ENCODE assay signal across 15 mouse cellular contexts in genomic region chr2:158131197-158131835, GRCm38 (mm10). TPM values are rescaled to one million over a fixed set of nuclear protein-coding genes. Genes with fewer than 3 reads are reported as not detected.
DNase-seq lines count a peak whose midpoint lies in the region; ATAC-seq and TF ChIP-seq lines count a peak whose summit lies in the region.
"Had no signal": no experiment of that assay in that cellular context is flagged by ENCODE, and none has a peak within 500 bp of the region (broad histone marks: within the 10 kb centered on the region; RNA-seq: fewer than 3 reads in every experiment).

No protein-coding gene starts in this region.

- no peaks in the 10 kb centered on the region for H3K27me3 ChIP-seq in cerebellum, adult 2 months (ENCODE audit: control insufficient read depth, insufficient read depth, low read length)
- no peaks in the 10 kb centered on the region for H3K27me3 ChIP-seq in heart, embryonic 12.5 days (replicated peaks)
- no peaks in the 10 kb centered on the region for H3K27me3 ChIP-seq in midbrain, embryonic 10.5 days (ENCODE audit: low read depth, poor library complexity, severe bottlenecking)
- H3K27me3 ChIP-seq in midbrain, embryonic 11.5 days (ENCODE audit: control insufficient read depth, insufficient read depth, low read length), result no peaks in the 10 kb centered on the region
- H3K27me3 ChIP-seq: limb, embryonic 15.5 days had no signal

- ATAC-seq in cerebellum, adult (ENCODE audit: insufficient number of reproducible peaks, low FRiP score, low TSS enrichment), result no peak
- ATAC-seq in heart, embryonic 12.5 days (ENCODE audit: insufficient number of reproducible peaks, low FRiP score), result no peak
- ATAC-seq in midbrain, embryonic 11.5 days (ENCODE audit: low FRiP score), result no peak
- ATAC-seq: forebrain, embryonic 14.5 days; midbrain, embryonic 16.5 days had no signal

- H3K36me3 ChIP-seq in heart, embryonic 12.5 days, result peaks cover 96% of the 10 kb centered on the region
- no peaks in the 10 kb centered on the region for H3K36me3 ChIP-seq in midbrain, embryonic 10.5 days
- H3K36me3 ChIP-seq in midbrain, embryonic 11.5 days (ENCODE audit: control insufficient read depth, insufficient read depth, low read length), result no peaks in the 10 kb centered on the region
- H3K36me3 ChIP-seq: embryonic facial prominence, embryonic 10.5 days; limb, embryonic 15.5 days had no signal

- peaks cover 21% of the 10 kb centered on the region for H3K4me1 ChIP-seq in cerebellum, adult 2 months (ENCODE audit: control insufficient read depth, insufficient read depth, low read length)
- peaks cover 71% of the 10 kb centered on the region for H3K4me1 ChIP-seq in heart, embryonic 12.5 days (replicated peaks)
- peaks cover 41% of the 10 kb centered on the region for H3K4me1 ChIP-seq in midbrain, embryonic 10.5 days
- peaks cover 7% of the 10 kb centered on the region for H3K4me1 ChIP-seq in midbrain, embryonic 11.5 days (ENCODE audit: control insufficient read depth, insufficient read depth, low read length)
- H3K4me1 ChIP-seq in lung, adult 2 months (ENCODE audit: control insufficient read depth, insufficient read depth, low read length), result peaks cover 14% of the 10 kb centered on the region

- no peak overlapping the region for H3K27ac ChIP-seq in cerebellum, adult 2 months (ENCODE audit: insufficient read depth, low read length)
- H3K27ac ChIP-seq in heart, embryonic 12.5 days (ENCODE audit: poor library complexity, severe bottlenecking), result peak overlapping the region; percentile 86
- H3K27ac ChIP-seq in midbrain, embryonic 10.5 days (replicated peaks), result peak overlapping the region; percentile 74
- H3K27ac ChIP-seq in midbrain, embryonic 11.5 days (ENCODE audit: low read depth, low read length), result no peak overlapping the region
- H3K27ac ChIP-seq: limb, embryonic 15.5 days had no signal

- DNase-seq in cerebellum, adult 2 months, result peak; percentile 29 to 53
- DNase-seq in heart, adult 8-10 months (ENCODE audit: low spot score), result no peak
- no peak for DNase-seq in midbrain, embryonic 10.5 days (ENCODE audit: low spot score)
- DNase-seq in midbrain, embryonic 11.5 days (ENCODE audit: low spot score, missing footprints), result no peak
- DNase-seq in lung, adult 2 months, result no peak
- DNase-seq: layer of hippocampus, adult 9-11 months; retina, postnatal 1 day; right cerebral cortex, postnatal 4 days; thymus, postnatal 36 days had no signal

- TF ChIP-seq CTCF in cerebellum, adult 2 months (IDR thresholded peaks at IDR 0.05; ENCODE audit: borderline replicate concordance, insufficient read depth, low read depth, low read length), result no peak
- no peak for TF ChIP-seq CTCF in lung, adult 2 months (IDR thresholded peaks at IDR 0.05; ENCODE audit: insufficient read depth, low read length)

- TF ChIP-seq POLR2A in cerebellum, adult 2 months (IDR thresholded peaks at IDR 0.05; ENCODE audit: borderline replicate concordance, insufficient read depth, low read length), result no peak
- no peak for TF ChIP-seq POLR2A in lung, adult 2 months (IDR thresholded peaks at IDR 0.05; ENCODE audit: borderline replicate concordance, extremely low read depth, low read depth, low read length)

- no peak overlapping the region for H3K4me3 ChIP-seq in cerebellum, adult 2 months (replicated peaks; ENCODE audit: insufficient read depth, low read depth, low read length)
- H3K4me3 ChIP-seq in heart, embryonic 12.5 days, result no peak overlapping the region
- H3K4me3 ChIP-seq in midbrain, embryonic 10.5 days, result no peak overlapping the region
- no peak overlapping the region for H3K4me3 ChIP-seq in midbrain, embryonic 11.5 days (ENCODE audit: low read depth, low read length)
- H3K4me3 ChIP-seq in lung, adult 2 months (replicated peaks; ENCODE audit: extremely low read depth, low read depth, low read length), result no peak overlapping the region
- H3K4me3 ChIP-seq: embryonic facial prominence, embryonic 10.5 days; limb, embryonic 15.5 days had no signal

- no peak overlapping the region for H3K9ac ChIP-seq in heart, embryonic 12.5 days
- H3K9ac ChIP-seq in midbrain, embryonic 11.5 days (ENCODE audit: low read length), result no peak overlapping the region
- H3K9ac ChIP-seq: limb, embryonic 15.5 days had no signal

- H3K9me3 ChIP-seq in heart, embryonic 12.5 days (replicated peaks), result no peaks in the 10 kb centered on the region
- no peaks in the 10 kb centered on the region for H3K9me3 ChIP-seq in midbrain, embryonic 10.5 days (replicated peaks)
- no peaks in the 10 kb centered on the region for H3K9me3 ChIP-seq in midbrain, embryonic 11.5 days (ENCODE audit: control insufficient read depth, low read length)
- H3K9me3 ChIP-seq: embryonic facial prominence, embryonic 10.5 days; limb, embryonic 15.5 days had no signal

- no peak overlapping the region for H3K4me2 ChIP-seq in heart, embryonic 12.5 days
- H3K4me2 ChIP-seq in midbrain, embryonic 11.5 days, result no peak overlapping the region
- H3K4me2 ChIP-seq: limb, embryonic 15.5 days had no signal

- WGBS in cerebellum, adult 2 months, result 65% methylated on average over 13 of the region's 13 CpGs
- WGBS in heart, embryonic 12.5 days, result 85% methylated on average over 13 of the region's 13 CpGs
- WGBS in midbrain, embryonic 10.5 days, result 95% methylated on average over 13 of the region's 13 CpGs
- WGBS in midbrain, embryonic 11.5 days, result 91% methylated on average over 13 of the region's 13 CpGs
- 89% methylated on average over 13 of the region's 13 CpGs for WGBS in lung, adult 2 months

RNA-seq across cellular contexts. Expression of gene Tgm2, which starts 14.9 kb away (rescaled TPM):
- 7.8 TPM in 2 replicates for polyA plus RNA-seq in cerebellum, adult 2 months (2012; rRNA removed)
- 227 and 231 TPM in 2 replicates for polyA plus RNA-seq in heart, embryonic 12.5 days (2016; fragmentation: Nextera tagmentation; extraction: Ambion mirVana)
- 100 to 1,000 TPM; 211 to 296 (median 238) TPM for total RNA-seq in heart, adult 8-10 months (2022)
- polyA plus RNA-seq in midbrain, embryonic 10.5 days (2016; fragmentation: Nextera tagmentation; extraction: Ambion mirVana), result 9.0 and 10.0 TPM in 2 replicates
- 5.8 and 6.5 TPM in 2 replicates for polyA plus RNA-seq in midbrain, embryonic 11.5 days (2014; fragmentation: Nextera tagmentation; extraction: Ambion mirVana)
- polyA plus RNA-seq in lung, adult 2 months (2012; rRNA removed), result 285 and 297 TPM in 2 replicates

Comparison
In these comparisons a context has a peak if more than half of its experiments do, and no peak if none do; other contexts are left out.
1. H3K27ac ChIP-seq: peak in heart, embryonic 12.5 days (single experiment) and midbrain, embryonic 10.5 days (single experiment); none in cerebellum, adult 2 months (single experiment) and midbrain, embryonic 11.5 days (single experiment).
2. DNase-seq: peak in cerebellum, adult 2 months (2 of 2); none in heart, adult 8-10 months (single experiment), midbrain, embryonic 10.5 days (single experiment), midbrain, embryonic 11.5 days (single experiment) and lung, adult 2 months (single experiment).
3. RNA of gene Tgm2, which starts 14.9 kb away (polyA plus RNA-seq): 285 to 297 TPM in lung, adult 2 months and 227 to 231 TPM in heart, embryonic 12.5 days; 9.0 to 10.0 TPM in midbrain, embryonic 10.5 days, 7.8 TPM in cerebellum, adult 2 months and 5.8 to 6.5 TPM in midbrain, embryonic 11.5 days; every median in the first group is over 10 times any median in the second.